In genomic region chr10:94889735-94890134, GRCm38 (mm10) we compare ENCODE assay signal across 17 mouse cellular contexts. TPM values are rescaled to one million over a fixed set of nuclear protein-coding genes. Genes with fewer than 3 reads are reported as not detected.
DNase-seq lines count a peak whose midpoint lies in the region.
"Had no signal": no experiment of that assay in that cellular context is flagged by ENCODE, and none has a peak within 500 bp of the region (broad histone marks: within the 10 kb centered on the region; RNA-seq: fewer than 3 reads in every experiment).

No protein-coding gene starts in this region.

- DNase-seq in heart, adult 11 months = peak; percentile 74
- DNase-seq in heart, adult 9 months (ENCODE audit: low spot score in 2 of 2) = no peak
- peak; percentile 73 for DNase-seq in ES-CJ7 (ENCODE audit: low read depth, low spot score)
- peak; percentile 81 for DNase-seq in R1 (ENCODE audit: low read depth, low spot score)
- DNase-seq in ZHBTc4 (ENCODE audit: low read depth, low spot score) = peak; percentile 83
- DNase-seq in spleen, postnatal 14 days (ENCODE audit: low spot score in 2 of 2) = no peak
- DNase-seq in layer of hippocampus, adult 8-10 months (ENCODE audit: low spot score in 2 of 2) = no peak
- DNase-seq: adrenal gland, adult 8-10 months; adrenal gland, postnatal 14 days; adrenal gland, postnatal 36 days; B cell, adult 2 months; cerebellum, adult 11-12 months; cerebellum, adult 2 months; cerebellum, adult 9-10 months; cerebellum, postnatal 10 days; cerebellum, postnatal 25 days; forebrain, postnatal 0 days had no signal

RNA-seq across cellular contexts. Expression of gene Plxnc1, which starts 54.9 kb away (rescaled TPM):
- 10 to 100 TPM; 30.9 to 40.3 (median 35.4) TPM for total RNA-seq in layer of hippocampus, adult 8-10 months (2022)

Comparison
In these comparisons a context has a peak if more than half of its experiments do, and no peak if none do; other contexts are left out.
1. DNase-seq: peak in heart, adult 11 months (single experiment), ES-CJ7 (single experiment), R1 (single experiment) and ZHBTc4 (single experiment); none in heart, adult 9 months (0 of 2), spleen, postnatal 14 days (0 of 2) and layer of hippocampus, adult 8-10 months (0 of 2).